Mouse (Mus musculus): ENCODE data around the gene Hsd17b13.
"Not testable (repeated sequence)": the region's sequence is repeated elsewhere in the genome, so short reads cannot be mapped to it uniquely, and the experiment has no call there.

The Hsd17b13 gene

DNA sequence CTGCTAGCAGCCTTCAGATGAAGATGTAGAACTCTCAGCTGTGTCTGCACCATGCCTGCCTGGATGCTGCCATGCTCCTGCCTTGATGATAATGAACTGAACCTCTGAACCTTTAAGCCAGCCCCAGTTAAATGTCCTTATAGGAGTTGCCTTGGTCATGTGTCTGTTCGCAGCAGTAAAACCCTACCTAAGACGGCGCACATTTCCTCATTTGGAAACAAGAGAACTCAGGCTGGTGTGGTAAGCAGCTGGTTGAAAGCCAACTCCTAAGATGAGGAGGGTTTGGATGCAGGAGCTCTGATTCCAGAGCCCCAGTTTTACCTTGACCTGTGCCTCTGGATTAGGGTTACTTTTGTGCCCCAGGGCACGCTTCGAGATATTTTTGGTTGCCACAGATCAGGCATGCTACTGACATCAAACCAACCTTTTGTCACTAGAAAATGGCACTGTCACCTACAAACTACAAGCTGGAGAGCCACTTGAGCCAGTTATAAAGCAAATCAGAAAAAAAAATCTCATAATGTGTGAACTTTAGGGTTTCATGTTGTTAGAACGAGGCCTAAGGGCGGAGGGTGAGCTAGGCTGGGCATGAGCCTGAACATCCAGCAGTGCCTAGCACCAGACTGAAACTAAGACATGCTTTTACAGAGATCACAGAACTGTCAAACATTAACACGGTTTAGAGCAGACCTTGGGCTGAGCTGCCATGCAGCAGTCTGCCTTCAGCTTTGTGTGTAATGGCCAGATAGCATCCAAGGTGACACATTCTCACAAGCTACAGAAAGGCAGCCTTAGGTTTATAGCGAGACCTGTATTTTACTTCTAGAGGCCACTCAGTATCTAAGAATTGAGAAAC, 3.7 kb upstream of the Hsd17b13 start:
- DNase-seq: peak; percentile 54 to 56

DNA sequence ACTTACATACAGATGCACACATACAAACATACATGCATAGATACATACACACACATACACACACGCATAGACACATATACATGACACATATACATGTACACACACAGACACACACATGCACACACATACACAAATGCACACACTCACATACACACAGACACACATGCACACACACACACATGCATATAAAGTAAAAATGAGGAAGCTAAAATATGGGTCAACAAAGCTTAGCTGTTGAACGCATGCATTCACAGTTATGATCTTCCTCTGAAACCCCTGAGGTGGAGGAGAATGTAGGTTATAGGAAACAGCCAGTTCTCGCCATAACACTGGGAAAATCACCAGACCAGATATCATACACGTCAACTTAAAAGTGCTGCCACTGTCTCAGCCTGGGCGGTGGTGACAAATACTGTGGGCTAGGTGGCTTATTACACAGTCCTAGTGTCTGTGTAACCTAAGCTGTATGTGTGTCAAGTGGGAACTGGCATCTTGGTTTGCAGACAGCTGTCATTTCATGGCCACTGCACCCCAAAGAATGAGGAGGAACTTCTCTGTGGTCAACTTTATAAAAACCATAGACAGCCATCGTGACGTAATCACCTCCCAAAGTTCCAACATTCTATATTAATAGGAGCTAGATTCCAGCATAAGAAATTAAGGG, 829 bp upstream of the Hsd17b13 start:
- no peak for DNase-seq

GRCm38 (mm10) chr5:103975736-103976135, 1.5 kb downstream of the Hsd17b13 start:
- DNase-seq: no peak

GRCm38 (mm10) chr5:103972801-103973200, 4.4 kb downstream of the Hsd17b13 start:
- DNase-seq: no peak

DNA sequence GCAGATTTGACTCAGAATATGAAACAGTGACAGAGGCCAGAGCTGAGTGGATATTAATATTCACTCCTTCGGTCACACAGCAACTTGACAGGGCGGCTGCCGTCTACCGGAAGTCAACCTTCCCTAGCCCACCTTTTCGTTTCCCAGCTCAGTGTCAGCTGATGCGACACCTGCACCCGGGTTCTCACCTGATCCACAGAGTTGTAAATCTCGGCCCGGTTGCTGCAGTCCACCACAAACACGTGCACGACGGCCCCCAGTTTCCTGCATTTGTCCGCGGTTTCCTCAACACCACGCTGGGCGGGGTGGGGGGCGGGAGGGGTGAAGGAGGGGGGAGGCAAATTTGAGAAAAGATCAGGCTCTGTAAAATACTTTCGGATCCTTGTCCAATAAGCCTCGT, 4.8 kb downstream of the Hsd17b13 start:
- no peak for DNase-seq

DNA sequence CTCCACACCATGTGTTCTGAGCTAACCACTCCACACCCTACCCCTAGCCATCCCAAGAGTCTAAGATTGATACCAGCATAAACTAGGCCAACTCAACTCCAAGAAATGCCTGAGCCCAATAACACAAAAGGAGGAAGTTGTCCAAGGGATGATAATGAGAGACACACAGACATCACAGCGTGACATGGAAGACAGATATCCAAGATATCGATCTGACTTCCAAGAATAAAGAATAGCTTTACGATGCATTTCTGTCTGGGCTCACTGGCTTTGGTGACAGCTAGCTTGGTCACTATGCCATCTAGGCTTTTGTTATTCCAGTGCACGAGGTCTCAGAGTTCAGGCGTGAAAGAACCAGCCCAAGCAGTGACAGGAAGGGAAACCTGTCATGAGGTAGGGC, 6.2 kb downstream of the Hsd17b13 start:
- DNase-seq: no peak

DNA sequence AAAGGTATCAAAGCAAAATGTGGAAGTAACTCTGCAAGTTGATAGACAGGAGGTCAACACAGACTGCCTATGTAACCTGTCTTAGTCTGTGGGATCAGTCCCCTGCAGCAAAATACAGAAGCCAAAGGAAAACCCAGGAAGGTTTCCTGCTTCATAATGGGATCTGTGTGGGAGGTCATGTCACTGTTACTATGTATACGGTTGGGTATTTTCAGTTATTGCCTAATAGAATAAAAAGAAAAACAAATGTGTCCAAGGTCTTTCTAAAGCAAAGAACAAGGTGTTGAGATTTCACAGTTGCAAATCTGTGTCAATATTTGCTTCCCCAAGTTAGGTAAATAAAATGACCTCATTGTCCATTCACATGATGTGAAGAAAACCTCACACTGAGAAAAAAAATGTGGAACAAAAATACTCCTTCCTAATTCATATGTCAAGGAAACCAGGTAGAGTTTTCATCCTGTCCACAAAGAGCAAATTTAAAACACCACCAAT, 14.2 kb downstream of the Hsd17b13 start:
- DNase-seq: no peak

DNA sequence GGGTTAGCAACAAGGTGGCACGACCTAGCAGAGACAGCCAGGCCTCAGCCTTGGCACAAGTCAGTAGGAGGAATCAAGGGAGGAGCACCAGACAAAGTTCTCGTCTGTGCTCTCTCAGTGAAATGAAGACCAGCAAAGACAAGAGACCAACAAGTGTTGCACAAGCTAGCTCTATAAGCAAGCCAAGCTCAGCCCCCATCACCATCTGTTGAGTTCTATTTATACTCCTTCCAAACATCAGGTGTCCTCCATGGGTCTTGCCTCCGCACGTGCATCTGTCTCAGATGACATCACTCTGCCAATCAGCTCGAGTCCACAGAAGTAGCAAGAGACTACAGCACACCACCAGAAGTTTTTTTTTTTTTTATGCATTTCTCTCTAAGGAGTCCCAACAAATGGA, 22.6 kb downstream of the Hsd17b13 start:
- DNase-seq: no peak

DNA sequence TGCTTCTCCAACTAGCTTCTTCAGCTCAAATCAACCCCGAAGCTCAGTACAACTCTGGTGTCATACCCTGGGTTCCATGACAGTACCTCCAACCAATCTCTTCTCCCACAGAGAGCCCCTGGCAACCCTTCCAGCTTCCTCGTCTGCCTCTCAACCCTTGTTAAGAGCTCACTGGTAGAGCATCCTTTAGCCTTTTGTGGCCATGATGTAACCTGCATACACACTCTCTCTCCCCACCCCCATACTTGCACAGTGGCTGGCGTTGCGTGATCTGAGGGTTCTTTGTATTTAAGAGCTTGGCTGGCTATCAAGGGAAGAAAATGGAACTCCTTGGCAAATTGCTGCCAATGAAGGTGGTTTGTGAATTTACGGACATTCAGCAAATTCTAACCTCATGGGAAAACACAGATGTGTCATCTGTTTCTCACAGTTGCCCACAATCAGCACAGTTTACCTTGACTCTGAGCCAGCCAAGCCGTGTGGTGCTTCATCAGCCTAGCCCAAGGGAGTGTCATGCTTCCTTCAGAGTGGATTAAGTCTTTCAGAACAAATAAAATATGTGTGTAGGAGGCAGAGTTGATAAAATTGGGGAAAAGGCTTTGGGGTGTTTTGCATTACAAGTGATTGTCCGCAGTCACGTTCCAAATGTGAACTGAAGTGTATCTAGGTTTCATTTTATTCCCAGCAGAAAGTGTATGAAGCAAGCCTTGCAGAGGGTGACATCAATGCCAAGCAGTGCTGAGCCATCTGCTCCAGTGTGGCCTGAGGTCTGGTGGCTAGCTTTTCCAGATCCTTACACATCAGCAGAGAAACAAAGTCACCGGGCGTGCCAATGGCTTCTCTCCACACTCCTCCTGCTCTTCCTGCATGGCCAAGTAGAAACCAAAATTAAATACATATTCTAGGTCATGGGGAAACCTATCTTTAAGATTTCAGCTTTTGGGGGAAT, 23.8 kb downstream of the Hsd17b13 start:
- no peak for DNase-seq

GRCm38 (mm10) chr5:103950138-103950537, 27.1 kb downstream of the Hsd17b13 start:
- not testable (repeated sequence) for DNase-seq

DNA sequence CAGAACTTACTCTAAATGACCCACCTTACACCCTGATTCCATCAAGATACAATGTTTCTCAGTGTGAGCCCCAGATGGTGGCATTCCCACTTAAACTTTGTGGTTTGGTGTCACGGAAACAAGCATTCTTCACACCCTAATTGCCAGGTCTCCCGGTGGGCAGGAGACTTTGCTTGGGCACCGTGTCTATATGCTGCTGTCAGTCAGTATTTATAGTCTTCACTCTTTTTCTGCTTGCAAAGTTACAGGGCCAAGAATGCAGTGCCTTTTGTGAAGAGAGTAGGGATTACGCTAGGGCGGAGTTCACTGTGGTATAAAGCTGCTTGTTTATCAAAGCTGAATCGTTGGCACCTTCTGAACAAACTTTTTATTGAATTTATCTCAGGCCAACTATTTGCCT, 34.0 kb downstream of the Hsd17b13 start:
- no peak for DNase-seq

DNA sequence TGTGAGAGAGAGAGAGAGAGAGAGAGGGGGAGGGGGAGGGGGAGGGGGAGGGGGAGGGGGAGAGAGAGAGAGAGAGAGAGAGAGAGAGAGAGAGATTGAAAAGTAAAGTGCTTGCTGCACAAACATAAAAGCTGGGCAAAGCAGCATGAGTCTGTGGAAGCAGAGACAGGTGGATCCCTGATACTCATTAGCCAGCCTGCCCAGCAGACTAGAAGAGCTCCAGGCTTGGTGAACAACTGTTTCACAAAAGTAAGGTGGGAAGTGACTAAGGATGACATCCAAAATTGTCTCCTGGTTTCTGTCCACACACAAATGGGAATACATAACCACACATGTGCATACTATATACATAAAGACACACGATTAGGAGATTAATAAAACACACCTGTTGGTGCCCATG, 37.4 kb downstream of the Hsd17b13 start:
- DNase-seq: no peak

- no peak for DNase-seq
These were observed 37.9 kb downstream of the Hsd17b13 start for GRCm38 (mm10) chr5:103939350-103939652.

DNA sequence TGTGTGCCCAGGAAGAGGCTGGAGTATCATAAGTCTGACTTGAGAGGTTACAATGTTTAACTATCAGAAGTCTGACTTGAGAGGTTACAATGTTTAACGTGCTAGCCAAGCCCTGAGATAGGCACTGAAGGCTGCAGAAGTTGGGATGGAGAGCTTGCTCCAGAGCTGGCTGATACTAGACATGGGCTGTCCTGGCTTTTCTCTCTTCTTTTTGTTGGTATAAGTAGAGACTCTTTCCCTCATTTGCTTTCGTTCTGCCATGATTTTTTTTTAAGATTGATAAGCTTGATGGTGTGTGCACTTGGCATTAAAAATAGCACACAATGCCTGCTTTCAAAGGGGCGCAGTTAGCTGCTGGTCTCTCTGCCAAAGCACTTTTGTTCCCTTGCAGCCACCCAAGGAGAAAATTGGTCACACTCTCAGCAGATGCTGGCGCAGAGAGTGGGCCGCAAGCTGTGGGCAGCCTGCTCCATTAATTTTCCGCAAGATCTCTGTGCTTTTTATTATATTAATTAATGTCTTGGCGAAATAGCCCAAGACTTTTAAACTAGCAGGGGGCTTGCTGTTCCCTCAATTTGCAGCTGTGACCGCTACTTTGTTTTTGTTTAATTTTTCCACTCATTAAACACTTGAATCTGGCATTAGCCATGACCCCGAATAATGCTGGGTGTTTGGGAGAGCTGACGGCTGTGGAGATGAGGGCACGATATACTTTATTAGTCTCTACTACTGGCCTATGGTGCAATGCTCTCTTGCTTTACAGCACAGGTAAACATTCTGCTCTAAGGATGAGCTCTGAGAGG, 38.5 kb downstream of the Hsd17b13 start:
- DNase-seq: no peak

- DNase-seq: no peak
These were observed 40.2 kb downstream of the Hsd17b13 start for GRCm38 (mm10) chr5:103936906-103937589.

DNA sequence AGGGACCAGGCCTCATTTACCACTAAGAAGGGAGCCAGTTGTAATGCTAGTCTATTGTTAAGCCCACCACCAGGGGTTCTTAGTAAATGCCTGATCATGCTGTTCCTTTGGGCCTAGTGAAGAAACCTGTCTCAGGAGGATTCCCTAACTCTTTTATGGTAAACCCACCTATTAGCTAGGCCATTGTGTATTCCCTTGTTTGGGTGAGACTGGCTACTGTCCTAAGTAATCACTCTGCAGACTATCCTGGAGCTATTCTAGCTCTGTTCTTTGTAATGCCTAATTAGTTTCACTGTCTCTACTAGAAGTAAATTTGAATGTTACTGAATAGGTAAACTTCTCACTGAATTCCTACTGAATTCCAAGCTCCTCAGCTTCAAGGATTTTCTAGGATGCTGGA, 45.3 kb downstream of the Hsd17b13 start:
- DNase-seq: not testable (repeated sequence)

DNA sequence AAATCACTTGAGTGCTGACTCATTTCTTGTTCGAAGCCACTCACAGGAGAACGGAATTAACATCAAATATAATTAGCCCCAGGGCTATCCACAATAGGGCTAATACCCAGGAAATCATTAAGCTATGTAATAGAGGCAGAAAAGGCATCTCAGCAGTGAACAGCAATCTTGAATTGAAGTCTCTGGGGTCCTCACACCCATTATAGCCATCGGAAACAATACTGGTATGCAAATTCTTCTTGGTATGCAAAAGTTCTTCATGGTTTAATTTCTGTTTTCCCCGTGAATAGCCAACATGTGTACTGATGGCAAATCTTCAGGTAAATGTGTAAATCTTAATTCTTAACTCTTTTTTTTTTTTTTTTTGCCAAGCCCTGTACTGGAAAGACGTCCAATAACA, 46.7 kb downstream of the Hsd17b13 start:
- no peak for DNase-seq

DNA sequence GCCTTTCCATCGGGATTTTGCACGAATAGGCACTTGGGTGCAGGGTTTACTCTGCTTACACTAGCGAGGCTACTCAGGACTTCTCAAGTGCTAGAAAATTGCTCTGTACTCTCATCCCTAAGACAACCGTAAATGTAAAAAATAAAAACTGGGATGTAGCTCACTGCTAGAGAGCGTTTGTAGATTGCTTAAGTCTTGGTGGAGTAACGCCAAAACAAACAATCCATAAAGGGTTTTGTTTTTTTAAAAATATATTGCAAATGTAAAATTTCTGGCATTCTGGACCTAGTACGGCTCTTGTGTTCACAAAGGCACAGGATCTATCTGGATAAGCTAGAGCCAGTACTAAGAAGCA, 49.0 kb downstream of the Hsd17b13 start:
- no peak for DNase-seq

DNA sequence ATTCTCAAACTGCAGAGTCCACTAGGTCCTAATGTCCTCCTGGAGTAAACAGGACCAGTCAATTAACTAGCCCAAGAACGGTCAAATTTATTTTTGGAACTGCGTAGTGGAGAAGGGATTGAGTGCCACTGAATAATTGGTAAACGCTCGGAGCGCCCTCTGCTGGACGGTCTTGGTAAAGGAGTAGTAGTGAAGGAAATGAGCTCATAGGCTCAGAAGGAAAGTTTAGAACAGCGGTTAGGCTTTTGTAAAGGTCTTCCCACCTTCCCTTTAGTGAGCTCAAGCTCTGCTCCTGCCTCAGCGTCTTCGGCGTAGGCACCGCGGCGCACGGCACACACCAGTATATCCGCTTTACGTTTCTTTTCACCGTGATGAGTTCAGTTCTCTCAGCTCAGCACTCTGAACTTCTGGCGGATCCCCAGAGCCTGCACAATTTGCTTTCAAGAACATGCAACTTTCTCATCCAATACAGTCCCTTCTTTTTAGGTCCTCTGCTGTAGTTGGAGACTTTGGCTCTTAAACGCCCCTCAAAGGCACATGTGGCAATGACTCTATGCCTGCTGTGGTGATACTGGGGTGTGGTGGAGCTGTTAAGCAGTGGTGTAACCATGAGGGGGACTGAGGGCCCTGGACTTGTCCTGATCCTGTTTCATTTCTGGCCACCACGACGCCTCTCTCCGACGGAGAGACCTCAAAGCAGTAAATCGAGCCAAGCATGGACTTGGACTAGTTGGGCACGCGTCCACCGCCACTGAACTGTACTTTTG, 49.6 kb downstream of the Hsd17b13 start:
- DNase-seq: peak; percentile 86 to 97

DNA sequence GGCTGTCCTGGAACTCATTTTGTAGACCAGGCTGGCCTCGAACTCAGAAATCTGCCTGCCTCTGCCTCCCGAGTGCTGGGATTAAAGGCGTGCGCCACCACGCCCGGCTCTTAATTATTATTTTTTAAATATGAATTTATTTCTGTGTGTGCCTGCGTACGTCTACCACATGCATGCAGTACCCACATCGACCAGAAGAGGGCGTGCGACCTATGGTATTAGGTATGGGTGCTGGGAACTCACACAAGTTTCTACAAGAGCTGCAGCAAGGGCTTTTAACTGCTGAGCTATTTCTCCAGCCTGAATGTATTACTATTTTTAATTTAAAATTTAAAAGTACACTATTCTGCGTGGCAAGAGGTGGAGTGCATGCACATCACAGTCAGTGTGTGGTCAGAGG, 50.8 kb downstream of the Hsd17b13 start:
- DNase-seq: peak in 1 of 2 experiments; percentile 38

DNA sequence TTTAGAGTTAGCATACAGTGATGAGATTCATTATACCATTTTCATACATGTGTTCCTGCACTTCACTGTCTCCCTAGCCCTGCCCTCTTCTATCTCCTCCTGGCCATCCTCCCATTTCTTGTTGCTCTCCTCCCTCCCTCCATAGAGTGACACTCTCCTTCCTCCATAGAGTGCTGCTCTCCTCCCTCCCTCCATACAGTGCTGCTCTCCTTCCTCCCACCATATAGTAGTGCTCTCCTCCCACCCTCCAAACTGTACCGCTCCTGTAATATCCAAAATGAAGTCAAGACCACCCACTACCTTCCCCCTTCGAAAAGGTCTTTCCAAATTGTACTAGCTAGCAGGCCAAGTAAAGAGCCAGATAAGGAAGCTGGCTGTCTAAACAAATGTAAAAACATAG, 53.5 kb downstream of the Hsd17b13 start:
- no peak for DNase-seq

Data from kidney, adult 8-10 months (tissue).